In genomic region chr6:29399851-29400250, GRCm38 (mm10) we compare ENCODE assay signal across 20 mouse cellular contexts. TPM values are rescaled to one million over a fixed set of nuclear protein-coding genes. Genes with fewer than 3 reads are reported as not detected.
"Had no signal": no experiment of that assay in that cellular context is flagged by ENCODE, and none has a peak within 500 bp of the region (broad histone marks: within the 10 kb centered on the region; RNA-seq: fewer than 3 reads in every experiment).

No protein-coding gene starts in this region.

- H3K9ac ChIP-seq: lung, embryonic 15.5 days; midbrain, embryonic 13.5 days; midbrain, embryonic 15.5 days; neural tube, embryonic 12.5 days; stomach, embryonic 15.5 days had no signal

- H3K4me3 ChIP-seq: lung, embryonic 15.5 days; megakaryocyte, embryonic 14.5 days; midbrain, embryonic 13.5 days; midbrain, embryonic 15.5 days; neural tube, embryonic 12.5 days; stomach, embryonic 15.5 days had no signal

- DNase-seq: lung, adult 2 months; lung, postnatal 14 days; lung, postnatal 36 days; right cerebral cortex, postnatal 14 days; thymus, adult 2 months; thymus, postnatal 25 days; thymus, postnatal 4 days had no signal

- H3K36me3 ChIP-seq: lung, embryonic 15.5 days; midbrain, embryonic 13.5 days; midbrain, embryonic 15.5 days; stomach, embryonic 15.5 days had no signal

- H3K9me3 ChIP-seq: lung, embryonic 15.5 days; midbrain, embryonic 13.5 days; midbrain, embryonic 15.5 days; neural tube, embryonic 12.5 days; stomach, embryonic 15.5 days had no signal

- H3K27ac ChIP-seq: lung, embryonic 15.5 days; macrophage; midbrain, embryonic 13.5 days; midbrain, embryonic 15.5 days; neural tube, embryonic 12.5 days; stomach, embryonic 15.5 days; stomach, postnatal 0 days had no signal

RNA-seq across cellular contexts. Expression of gene Ccdc136, which starts 3.7 kb away (rescaled TPM):
- total RNA-seq: megakaryocyte progenitor cell, adult 5-6 weeks; neutrophil, adult 5-6 weeks had no signal
- polyA plus RNA-seq: macrophage had no signal

RNA-seq across cellular contexts. Expression of gene Opn1sw, which starts 11.6 kb away (rescaled TPM):
- total RNA-seq: megakaryocyte progenitor cell, adult 5-6 weeks; monocyte, adult 5-6 weeks; neutrophil, adult 5-6 weeks had no signal
- polyA plus RNA-seq: macrophage; spleen, adult 2 months; testis, adult 2 months had no signal

RNA-seq across cellular contexts. Expression of gene Flnc, which starts 33.2 kb away (rescaled TPM):
- total RNA-seq: megakaryocyte progenitor cell, adult 5-6 weeks; monocyte, adult 5-6 weeks; neutrophil, adult 5-6 weeks had no signal
- polyA plus RNA-seq: macrophage had no signal
